In genomic region chr13:83551259-83551658, GRCm38 (mm10) we compare ENCODE assay signal across 27 mouse cellular contexts. TPM values are rescaled to one million over a fixed set of nuclear protein-coding genes. Genes with fewer than 3 reads are reported as not detected.
DNase-seq lines count a peak whose midpoint lies in the region; ATAC-seq and TF ChIP-seq lines count a peak whose summit lies in the region.
"Had no signal": no experiment of that assay in that cellular context is flagged by ENCODE, and none has a peak within 500 bp of the region (broad histone marks: within the 10 kb centered on the region; RNA-seq: fewer than 3 reads in every experiment).

No protein-coding gene starts in this region.

- no peak overlapping the region for H3K9ac ChIP-seq in liver, embryonic 11.5 days (ENCODE audit: low read depth, low read length)
- H3K9ac ChIP-seq in CH12.LX (ENCODE audit: insufficient read depth, low read depth), result 0 out of 2 replicates have a peak overlapping the region, but pooled peaks have one; percentile 33
- no peak overlapping the region for H3K9ac ChIP-seq in liver, embryonic 14.5 days (replicated peaks)
- H3K9ac ChIP-seq: embryonic facial prominence, embryonic 12.5 days; embryonic facial prominence, embryonic 15.5 days; forebrain, postnatal 0 days; heart, embryonic 12.5 days; heart, embryonic 15.5 days; hindbrain, embryonic 14.5 days had no signal

- intact Hi-C loops in left cerebral cortex, adult 2 months (cut with DNase I), result no loop called here

- no peak for TF ChIP-seq RAD21 in CH12.LX (IDR thresholded peaks at IDR 0.05; ENCODE audit: low read depth, low read length)

- dilution Hi-C loops in CH12.LX (cut with MboI; ENCODE audit: extremely low pct_ligation_motif_present, extremely low pct_unique_long_range_greater_than_20kb, low sequenced_read_pairs), result no loop called here

- peaks cover 8% of the 10 kb centered on the region for H3K4me1 ChIP-seq in liver, embryonic 11.5 days (replicated peaks; ENCODE audit: control insufficient read depth, insufficient read depth, low read length)
- peaks cover 8 to 70% of the 10 kb centered on the region in 2 experiments for H3K4me1 ChIP-seq in CH12.LX (ENCODE audit: control insufficient read depth in 1 of 2, insufficient read depth in 2 of 2)
- peaks cover 8 to 15% of the 10 kb centered on the region in 2 experiments for H3K4me1 ChIP-seq in liver, embryonic 14.5 days (replicated peaks; ENCODE audit: control insufficient read depth in 2 of 2, insufficient read depth in 2 of 2, low read length in 1 of 2)
- H3K4me1 ChIP-seq: embryonic facial prominence, embryonic 12.5 days; embryonic facial prominence, embryonic 15.5 days had no signal

- TF ChIP-seq EP300 in CH12.LX (IDR thresholded peaks at IDR 0.05; ENCODE audit: low read length), result no peak
- peak; percentile 27; the same call in 1 of the 2 replicates for TF ChIP-seq EP300 in liver, embryonic 14.5 days (IDR thresholded peaks at IDR 0.05; ENCODE audit: low read depth)

- H3K4me2 ChIP-seq in liver, embryonic 11.5 days, result no peak overlapping the region
- H3K4me2 ChIP-seq in CH12.LX (ENCODE audit: insufficient read depth, low read depth, poor library complexity, severe bottlenecking), result peak overlapping the region; percentile 82; the same call in 1 of the 2 replicates
- no peak overlapping the region for H3K4me2 ChIP-seq in liver, embryonic 14.5 days (ENCODE audit: low read depth)
- H3K4me2 ChIP-seq: embryonic facial prominence, embryonic 12.5 days; embryonic facial prominence, embryonic 15.5 days; heart, embryonic 12.5 days; heart, embryonic 15.5 days; hindbrain, embryonic 14.5 days had no signal

- peak; percentile 80 for ATAC-seq in liver, embryonic 11.5 days (replicated peaks; ENCODE audit: low FRiP score)
- ATAC-seq in liver, embryonic 14.5 days (ENCODE audit: insufficient read depth), result peak; percentile 77; the same call in 1 of the 2 replicates
- peak; percentile 56 for ATAC-seq in megakaryocyte progenitor cell, adult 5-6 weeks (replicated peaks; ENCODE audit: poor library complexity)
- no peak for ATAC-seq in CD4-positive, CD25-positive, alpha-beta regulatory T cell, adult 4 months
- ATAC-seq: activated CD4-positive, CD25-positive, alpha-beta regulatory T cell, adult 4 months; forebrain, embryonic 14.5 days; forebrain, postnatal 0 days; hindbrain, postnatal 0 days had no signal

- no peaks in the 10 kb centered on the region for H3K27me3 ChIP-seq in liver, embryonic 11.5 days (replicated peaks; ENCODE audit: control insufficient read depth, insufficient read depth, low read length)
- no peaks in the 10 kb centered on the region for H3K27me3 ChIP-seq in CH12.LX (replicated peaks)
- H3K27me3 ChIP-seq in liver, embryonic 14.5 days (ENCODE audit: control insufficient read depth, insufficient read depth, low read length), result no peaks in the 10 kb centered on the region
- H3K27me3 ChIP-seq: embryonic facial prominence, embryonic 12.5 days; embryonic facial prominence, embryonic 15.5 days; heart, embryonic 12.5 days; heart, embryonic 15.5 days had no signal

- no peak for TF ChIP-seq CTCF in CH12.LX (conservative IDR thresholded peaks at IDR 0.05 in 1 of 2, IDR thresholded peaks at IDR 0.05 in 1 of 2; ENCODE audit: low read depth in 2 of 2, low read length in 2 of 2)
- TF ChIP-seq CTCF in liver, embryonic 14.5 days (IDR thresholded peaks at IDR 0.05; ENCODE audit: low read depth), result no peak
- no peak for TF ChIP-seq CTCF in left cerebral cortex, adult 2 months (IDR thresholded peaks at IDR 0.05)

- no peak for TF ChIP-seq POLR2A in CH12.LX (IDR thresholded peaks at IDR 0.05; ENCODE audit: low read depth, low read length)

- in situ Hi-C loops in CH12.LX (cut with MboI; ENCODE audit: low pct_ligation_motif_present, low pct_unique_long_range_greater_than_20kb, low sequenced_read_pairs), result no loop called here

- H3K36me3 ChIP-seq in liver, embryonic 11.5 days (ENCODE audit: control insufficient read depth, insufficient read depth, low read length), result no peaks in the 10 kb centered on the region
- H3K36me3 ChIP-seq in CH12.LX (replicated peaks in 1 of 2; ENCODE audit: control insufficient read depth in 1 of 2, insufficient read depth in 1 of 2, low read length in 1 of 2), result peaks cover 2 to 26% of the 10 kb centered on the region in 2 experiments
- no peaks in the 10 kb centered on the region for H3K36me3 ChIP-seq in liver, embryonic 14.5 days (replicated peaks; ENCODE audit: control insufficient read depth, insufficient read depth, low read depth)
- H3K36me3 ChIP-seq: embryonic facial prominence, embryonic 12.5 days; embryonic facial prominence, embryonic 15.5 days; heart, embryonic 12.5 days; heart, embryonic 15.5 days had no signal

- no peak overlapping the region for H3K27ac ChIP-seq in liver, embryonic 11.5 days (ENCODE audit: low read depth, low read length)
- H3K27ac ChIP-seq in CH12.LX (ENCODE audit: insufficient read depth, low read depth), result peak overlapping the region; percentile 42; the same call in 1 of the 2 replicates
- H3K27ac ChIP-seq in liver, embryonic 14.5 days, result no peak overlapping the region
- H3K27ac ChIP-seq in left cerebral cortex, adult 2 months, result no peak overlapping the region
- H3K27ac ChIP-seq: embryonic facial prominence, embryonic 12.5 days; embryonic facial prominence, embryonic 15.5 days; gastrocnemius, adult 2 months; heart, embryonic 15.5 days; hindbrain, embryonic 14.5 days; hindbrain, postnatal 0 days had no signal

- no peak overlapping the region for H3K4me3 ChIP-seq in liver, embryonic 11.5 days (ENCODE audit: low read depth, low read length)
- no peak overlapping the region for H3K4me3 ChIP-seq in CH12.LX (replicated peaks in 1 of 3; ENCODE audit: low read depth in 2 of 3, low read length in 2 of 3, poor library complexity in 1 of 3)
- H3K4me3 ChIP-seq in liver, embryonic 14.5 days (ENCODE audit: insufficient read depth in 1 of 2, low read depth in 2 of 2, low read length in 2 of 2), result no peak overlapping the region
- no peak overlapping the region for H3K4me3 ChIP-seq in left cerebral cortex, adult 2 months
- H3K4me3 ChIP-seq: embryonic facial prominence, embryonic 12.5 days; embryonic facial prominence, embryonic 15.5 days; gastrocnemius, adult 2 months; heart, embryonic 12.5 days; heart, embryonic 15.5 days had no signal

- H3K9me3 ChIP-seq in liver, embryonic 11.5 days (ENCODE audit: control insufficient read depth, low read length), result no peaks in the 10 kb centered on the region
- H3K9me3 ChIP-seq in CH12.LX (replicated peaks; ENCODE audit: low read length), result no peaks in the 10 kb centered on the region
- no peaks in the 10 kb centered on the region for H3K9me3 ChIP-seq in liver, embryonic 14.5 days (ENCODE audit: control insufficient read depth, low read length)
- H3K9me3 ChIP-seq: embryonic facial prominence, embryonic 12.5 days; embryonic facial prominence, embryonic 15.5 days; heart, embryonic 12.5 days; heart, embryonic 15.5 days had no signal

- peaks cover 46% of the 10 kb centered on the region for H3K79me2 ChIP-seq in CH12.LX (replicated peaks; ENCODE audit: control insufficient read depth, extremely low read depth, insufficient read depth, poor library complexity, severe bottlenecking)

- DNase-seq in liver, embryonic 11.5 days (ENCODE audit: low spot score), result no peak
- DNase-seq in liver, result no peak
- no peak for DNase-seq in CH12.LX (ENCODE audit: extremely low read depth)
- DNase-seq in liver, embryonic 14.5 days (ENCODE audit: low read depth in 3 of 3, low spot score in 3 of 3), result no peak
- no peak for DNase-seq in left cerebral cortex, adult 2 months (ENCODE audit: extremely low spot score in 1 of 2, low spot score in 2 of 2)
- DNase-seq: adrenal gland, adult 8-10 months; adrenal gland, postnatal 36 days; B cell, adult 2 months; cerebellum, adult 18-20 months; cerebellum, adult 9-11 months; cerebellum, postnatal 25 days; forebrain, postnatal 0 days; gastrocnemius, adult 2 months; gastrocnemius, postnatal 14 days; heart, adult 18-20 months; heart, postnatal 10 days; heart, postnatal 36 days had no signal

TF ChIP-seq in CH12.LX, 34 proteins besides CTCF, POLR2A, EP300 and RAD21:
- TF ChIP-seq UBTF (IDR thresholded peaks at IDR 0.05; ENCODE audit: low read depth, low read length) (no peak), RCOR1 (conservative IDR thresholded peaks at IDR 0.05; ENCODE audit: low read depth, low read length) (no peak), SIN3A (IDR thresholded peaks at IDR 0.05; ENCODE audit: low read length) (no peak), CHD2 (IDR thresholded peaks at IDR 0.05; ENCODE audit: low read length) (no peak), NELFE (IDR thresholded peaks at IDR 0.05; ENCODE audit: low read depth, low read length) (no peak), SMC3 (IDR thresholded peaks at IDR 0.05; ENCODE audit: low read depth, low read length) (no peak), USF1 (IDR thresholded peaks at IDR 0.05; ENCODE audit: low read depth, low read length) (no peak), ELF1 (IDR thresholded peaks at IDR 0.05; ENCODE audit: low read depth, low read length) (no peak), CHD1 (IDR thresholded peaks at IDR 0.05; ENCODE audit: low read depth, low read length) (no peak), MEF2A (IDR thresholded peaks at IDR 0.05; ENCODE audit: borderline replicate concordance, low read depth, low read length) (no peak)

RNA-seq across cellular contexts. Expression of gene Mef2c, which starts 47.4 kb away (rescaled TPM):
- polyA plus RNA-seq in liver, embryonic 11.5 days (2014; fragmentation: Nextera tagmentation; extraction: Ambion mirVana), result 43.9 and 46.0 TPM in 2 replicates
- total RNA-seq in CH12.LX (2012; rRNA removed) (99.9 and 113 TPM in 2 replicates), CH12.LX (2014; rRNA removed) (107 and 134 TPM in 2 replicates)
- polyA plus RNA-seq in CH12.LX (2012; ENCODE audit: insufficient read length, low read depth), result 159 and 199 TPM in 2 replicates
- 2.3 and 3.2 TPM in 2 replicates for polyA plus RNA-seq in liver, embryonic 14.5 days (2012; rRNA removed)
- polyA plus RNA-seq in liver, embryonic 14.5 days (2014; fragmentation: Nextera tagmentation; extraction: Ambion mirVana), result 8.3 and 8.7 TPM in 2 replicates
- total RNA-seq in megakaryocyte progenitor cell, adult 5-6 weeks (2015), result 94.2 and 95.1 TPM in 2 replicates
- 105 and 160 TPM in 2 replicates for total RNA-seq in megakaryocyte progenitor cell, adult 5-6 weeks (2017)
- 10 to 100 TPM in 1 of 2 experiments, 1 to 10 TPM in 1; 1.2 to 14.7 TPM for polyA plus RNA-seq in CD4-positive, CD25-positive, alpha-beta regulatory T cell, adult 4 months (2017; shearing (Covaris generic))
- 100 to 1,000 TPM; 545 to 647 TPM for total RNA-seq in left cerebral cortex, adult 2 months (2021)
